Mouse (Mus musculus): ENCODE data around the gene Hmg20a.

DNA sequence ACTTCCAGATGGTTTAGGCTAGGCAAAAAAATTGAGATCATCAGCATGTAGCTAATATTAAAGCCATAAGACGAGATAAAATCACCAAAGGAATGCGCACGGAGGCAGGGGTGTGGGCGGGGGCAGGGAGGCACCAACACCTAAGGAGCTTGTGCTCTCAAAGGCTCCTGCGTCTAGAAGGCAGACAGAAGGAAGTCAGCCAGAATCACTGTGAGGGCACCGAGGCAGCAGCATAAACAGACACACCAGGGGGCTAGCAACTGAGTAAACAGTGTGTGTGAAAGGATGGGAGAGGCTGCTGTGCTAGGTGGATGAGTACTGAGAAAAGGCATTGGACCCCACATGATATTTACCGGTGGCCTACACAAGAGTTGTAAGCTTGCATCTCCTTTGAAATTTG is 51.9 kb downstream of the Hmg20a start:
- no peak for TF ChIP-seq POLR2A (IDR thresholded peaks at IDR 0.05; ENCODE audit: insufficient read depth, low read depth, low read length)
- TF ChIP-seq CTCF (IDR thresholded peaks at IDR 0.05; ENCODE audit: insufficient read depth, low read depth, low read length) = no peak

Data from olfactory bulb, adult 2 months (tissue).